Mouse (Mus musculus) kidney, adult 18-20 months (tissue): ENCODE results near the gene Prss44.
"Not testable (repeated sequence)": the region's sequence is repeated elsewhere in the genome, so short reads cannot be mapped to it uniquely, and the experiment has no call there.

ENCODE experiments used
- DNase-seq: peaks from one replicate; pipeline ENCODE4 v3.0.0; 2021

Prss44 gene

GRCm38 (mm10) chr9:110813789-110814188 lies at the start of gene Prss44:
Gene Prss44 (plus strand): TSS chr9:110813994.
- DNase-seq: no peak

GRCm38 (mm10) chr9:110772336-110772735 lies 41.5 kb upstream of the Prss44 start:
- no peak for DNase-seq

GRCm38 (mm10) chr9:110774403-110775268 lies 39.2 kb upstream of the Prss44 start:
- no peak for DNase-seq

DNA sequence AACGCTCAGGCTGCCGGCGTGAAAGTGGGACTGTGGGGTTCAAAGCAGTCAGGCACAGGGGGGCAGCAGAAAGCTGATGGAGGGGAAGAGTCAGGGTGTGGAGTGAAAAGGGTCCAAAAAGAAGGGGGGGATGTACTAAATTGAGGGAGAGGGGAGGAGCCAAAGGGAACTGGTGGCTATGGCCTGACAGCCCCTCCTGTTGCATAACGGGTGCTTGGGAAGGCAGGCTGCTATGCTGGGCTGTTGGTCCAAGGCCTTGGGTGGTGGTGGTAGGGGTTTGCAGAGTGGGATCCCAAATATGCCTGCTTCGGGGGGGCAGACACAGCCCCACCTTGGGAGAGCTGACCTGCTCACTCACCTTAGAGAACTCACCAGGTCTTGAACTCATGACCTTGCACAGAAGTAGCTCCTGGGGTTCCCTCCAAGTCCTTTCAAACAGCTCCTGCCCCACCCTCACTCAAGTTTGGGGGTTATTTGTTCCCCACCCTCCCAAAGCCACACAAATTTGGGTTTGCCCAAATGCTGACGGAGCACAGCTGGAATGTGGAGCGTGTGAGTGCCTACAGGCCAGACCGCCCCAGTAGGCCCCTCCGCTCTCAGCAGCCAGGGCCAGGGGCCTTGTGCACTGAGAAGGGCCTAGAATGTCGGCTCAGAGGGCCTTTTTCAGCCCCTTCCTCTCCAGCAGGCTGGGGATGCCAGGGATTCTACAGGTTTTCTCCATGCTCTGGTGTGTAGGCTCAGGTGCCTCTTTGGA lies 38.3 kb upstream of the Prss44 start:
- no peak for DNase-seq

GRCm38 (mm10) chr9:110778100-110778499 lies 35.7 kb upstream of the Prss44 start:
- no peak for DNase-seq

- no peak for DNase-seq
Observed at GRCm38 (mm10) chr9:110778559-110778958, 35.2 kb upstream of the Prss44 start.

- no peak for DNase-seq
Observed at GRCm38 (mm10) chr9:110779242-110779913, 34.4 kb upstream of the Prss44 start.

- DNase-seq: peak; percentile 95
Observed at GRCm38 (mm10) chr9:110781256-110781721, 32.5 kb upstream of the Prss44 start.

- peak; percentile 92 for DNase-seq
Observed at GRCm38 (mm10) chr9:110781731-110782130, 32.1 kb upstream of the Prss44 start.

DNA sequence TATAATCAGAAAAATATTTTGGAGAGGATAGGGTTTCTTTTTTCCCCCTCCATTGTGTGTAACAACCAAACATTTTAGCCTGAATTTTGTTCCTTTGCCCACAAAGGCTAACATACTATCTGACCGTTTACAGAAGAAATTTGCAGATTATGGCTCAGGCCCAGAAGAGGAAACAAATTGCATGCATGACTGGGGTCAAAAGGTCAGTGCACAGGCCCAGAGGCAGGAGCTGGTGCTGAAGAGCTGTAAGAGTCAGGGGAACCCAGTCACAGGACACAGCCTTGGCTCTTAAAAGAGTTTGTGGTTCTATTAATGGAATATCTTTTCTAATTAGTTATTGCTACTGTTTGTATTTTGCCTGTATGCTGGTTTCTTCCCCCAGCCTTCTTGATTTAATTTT lies 30.2 kb upstream of the Prss44 start:
- no peak for DNase-seq

- no peak for DNase-seq
Observed at GRCm38 (mm10) chr9:110788169-110788568, 25.6 kb upstream of the Prss44 start.

- no peak for DNase-seq
Observed at GRCm38 (mm10) chr9:110790462-110790861, 23.3 kb upstream of the Prss44 start.

DNA sequence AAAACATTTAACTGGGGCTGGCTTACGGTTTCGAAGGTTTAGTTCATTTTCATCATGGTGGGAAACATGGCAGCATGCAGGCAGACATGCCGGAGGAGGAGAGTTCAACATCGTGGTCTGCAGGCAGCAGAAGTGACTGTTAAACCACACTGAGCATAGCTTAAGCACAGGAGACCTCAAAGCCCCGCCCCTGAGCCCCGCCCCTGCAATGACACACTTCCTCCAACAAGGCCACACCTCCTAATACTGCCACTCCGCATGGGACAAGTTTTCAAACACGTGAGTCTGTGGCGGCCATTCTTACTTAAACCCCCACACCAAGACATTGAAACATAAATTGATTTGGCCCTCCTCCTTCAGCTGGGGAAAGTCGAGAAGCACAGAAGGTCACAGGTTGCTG lies 16.8 kb upstream of the Prss44 start:
- no peak for DNase-seq

GRCm38 (mm10) chr9:110797866-110798265 lies 15.9 kb upstream of the Prss44 start, which contains the start of gene Prss42:
Gene Prss42 (plus strand): TSS chr9:110798166.
- no peak for DNase-seq

DNA sequence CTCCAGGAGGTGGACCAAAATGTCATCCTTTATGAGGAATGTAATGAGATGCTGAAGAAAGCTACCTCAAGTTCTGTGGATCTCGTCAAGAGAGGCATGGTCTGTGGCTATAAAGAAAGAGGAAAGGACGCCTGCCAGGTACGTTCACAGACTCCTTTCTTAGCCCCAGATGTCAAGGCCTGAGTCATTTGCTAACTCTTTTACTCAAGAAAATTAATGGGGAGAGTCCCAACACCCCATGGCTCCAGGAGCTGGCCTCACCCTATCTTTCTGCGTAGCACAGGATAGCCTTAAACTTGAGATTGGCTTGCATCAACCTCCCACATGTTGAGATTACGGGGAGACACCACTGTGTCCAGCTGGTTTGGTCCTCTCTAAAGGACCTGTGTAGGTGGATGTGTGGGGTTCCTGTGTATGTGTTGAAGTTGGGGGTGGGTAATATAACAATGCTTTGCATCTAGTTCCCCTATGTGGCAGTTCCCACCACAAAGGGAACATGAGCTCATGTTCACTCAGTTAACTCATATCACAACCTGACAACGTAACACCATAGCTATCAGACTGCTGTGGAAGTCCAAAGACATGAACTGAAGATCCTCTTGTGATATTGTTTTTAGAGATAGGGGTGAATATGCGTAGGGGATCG lies 12.8 kb upstream of the Prss44 start:
- no peak for DNase-seq

GRCm38 (mm10) chr9:110803294-110803693 lies 10.5 kb upstream of the Prss44 start:
- no peak for DNase-seq

- DNase-seq: no peak
Observed at GRCm38 (mm10) chr9:110810051-110810450, 3.7 kb upstream of the Prss44 start.

- not testable (repeated sequence) for DNase-seq
Observed at GRCm38 (mm10) chr9:110820546-110820945, 6.8 kb downstream of the Prss44 start.

DNA sequence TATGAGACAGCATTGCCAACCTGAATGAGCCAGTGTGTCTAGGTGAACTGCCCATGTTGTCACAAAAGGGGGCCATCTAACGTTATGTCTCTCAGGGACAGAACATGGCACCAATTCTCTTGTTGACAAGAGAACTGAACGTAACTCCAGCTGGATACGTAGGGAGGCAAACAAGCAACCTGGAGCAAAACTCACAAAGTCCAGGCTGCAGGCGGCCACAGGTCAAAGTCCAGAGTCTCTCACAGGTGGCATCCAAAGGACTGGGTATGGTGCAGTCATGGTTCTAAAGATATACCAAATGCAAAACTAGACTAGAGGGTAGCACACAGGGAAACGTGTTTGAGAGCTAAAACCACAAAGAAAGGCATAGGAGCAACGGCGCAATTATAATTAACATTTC lies 7.6 kb downstream of the Prss44 start:
- peak; percentile 13 for DNase-seq

DNA sequence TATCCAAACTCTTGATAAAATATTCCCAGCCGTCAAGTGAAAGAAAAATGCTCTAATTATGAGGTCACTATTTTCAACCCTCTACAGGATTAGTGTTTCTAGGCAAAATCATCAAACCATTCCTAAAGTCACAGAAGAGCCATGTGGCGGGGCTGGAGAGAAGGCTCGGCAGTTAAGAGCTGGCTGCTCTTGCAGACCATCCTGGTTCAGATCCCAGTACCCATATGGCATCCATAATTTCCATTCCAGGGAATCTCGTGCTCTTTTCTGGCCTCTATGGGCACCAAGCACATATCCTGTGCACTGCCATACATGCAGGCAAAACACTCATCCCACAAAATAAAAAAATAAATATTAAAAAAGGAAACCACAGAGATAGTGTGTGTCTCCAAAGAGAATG lies 11.6 kb downstream of the Prss44 start:
- no peak for DNase-seq

GRCm38 (mm10) chr9:110825832-110826231 lies 12.0 kb downstream of the Prss44 start:
- no peak for DNase-seq

- DNase-seq: no peak
Observed at GRCm38 (mm10) chr9:110826390-110826789, 12.6 kb downstream of the Prss44 start, which contains the start of gene Prss43. Gene Prss43 (plus strand): TSS chr9:110826690.

DNA sequence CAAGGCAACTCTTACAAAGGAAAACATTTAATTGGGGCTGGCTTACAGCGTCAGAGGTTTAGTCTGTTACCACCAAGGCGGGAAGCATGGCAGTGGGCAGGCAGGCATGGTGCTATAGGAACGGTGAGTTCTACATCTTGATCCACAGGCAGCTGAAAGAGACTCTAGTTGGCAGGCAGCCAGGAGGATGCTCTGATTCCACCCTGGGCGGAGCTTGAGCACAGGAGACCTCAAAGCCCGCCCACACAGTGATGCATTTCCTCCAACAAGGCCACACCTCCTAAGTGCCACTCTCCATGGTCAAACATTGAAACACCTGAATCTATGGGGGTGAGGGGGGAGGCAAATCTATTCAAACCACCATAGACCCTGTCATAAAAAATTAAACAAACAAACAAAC lies 19.2 kb downstream of the Prss44 start:
- DNase-seq: no peak
